Mouse (Mus musculus) ES-E14 (cell line): Measurements from ENCODE around the gene Tmem144. TPM values are rescaled to one million over a fixed set of nuclear protein-coding genes. Genes with fewer than 3 reads are reported as not detected.

ENCODE experiments used
- DNase-seq: peaks from one replicate; pipeline ENCODE4 v3.0.0-alpha.2; 2013; ENCODE audit warnings: low read depth, low spot score
- H3K27ac ChIP-seq: 2 replicates; pipeline ENCODE4 v1.5.1; 2012; ENCODE audit warnings: low read depth, mild to moderate bottlenecking, low read length, moderate library complexity, mixed read lengths; ENCODE audit not compliant: poor library complexity, insufficient read depth, severe bottlenecking
- H3K36me3 ChIP-seq: 2 replicates; pipeline ENCODE4 v1.6.1; 2012; ENCODE audit warnings: mild to moderate bottlenecking, low read length, moderate library complexity, mixed read lengths; ENCODE audit not compliant: control insufficient read depth, poor library complexity, insufficient read depth, severe bottlenecking
- H3K4me1 ChIP-seq, 2 experiments: fragments of 150-350 bp in 1 of 2; sonication (generic) in 1 of 2; 2 replicates each; pipeline ENCODE4 v1.6.1; 2012; ENCODE audit warnings: low read length in 2 of 2, mild to moderate bottlenecking in 1 of 2, mixed read lengths in 1 of 2; ENCODE audit not compliant: control insufficient read depth in 2 of 2, insufficient read depth in 2 of 2, poor library complexity in 1 of 2
- H3K4me3 ChIP-seq, 2 experiments: fragments of 150-350 bp in 1 of 2; sonication (generic) in 1 of 2; 2 replicates each; pipeline ENCODE4 v1.5.1; 2012; ENCODE audit warnings: low read length in 2 of 2, low read depth in 1 of 2, mild to moderate bottlenecking in 1 of 2, mixed read lengths in 1 of 2; ENCODE audit not compliant: insufficient read depth in 1 of 2, poor library complexity in 1 of 2, severe bottlenecking in 1 of 2
- H3K9ac ChIP-seq: 2 replicates; pipeline ENCODE4 v1.6.1; 2012; ENCODE audit warnings: low read depth, mild to moderate bottlenecking, low read length, mixed read lengths; ENCODE audit not compliant: poor library complexity, insufficient read depth, severe bottlenecking
- H3K9me3 ChIP-seq: fragments of 150-350 bp; sonication (generic); 2 replicates; pipeline ENCODE4 v1.6.1; 2012; ENCODE audit warnings: low read depth, mild to moderate bottlenecking, low read length; ENCODE audit not compliant: control insufficient read depth, insufficient read depth
- CHD2 ChIP-seq: IDR thresholded peaks from 2 replicates; pipeline ENCODE4 v1.6.1; 2014; ENCODE audit warnings: mild to moderate bottlenecking, low read depth, low read length, inconsistent platforms
- HCFC1 ChIP-seq: IDR thresholded peaks from 2 replicates; pipeline ENCODE4 v1.6.1; 2012; ENCODE audit warnings: low read length, inconsistent platforms, borderline replicate concordance; ENCODE audit not compliant: insufficient read depth
- MAFK ChIP-seq: IDR thresholded peaks from 2 replicates; pipeline ENCODE4 v1.6.1; 2014; ENCODE audit warnings: mild to moderate bottlenecking, low read depth, low read length, inconsistent platforms; ENCODE audit not compliant: insufficient read depth
- ZC3H11A ChIP-seq: IDR thresholded peaks from 2 replicates; pipeline ENCODE4 v1.6.1; 2012; ENCODE audit warnings: low read depth, mild to moderate bottlenecking, inconsistent platforms, low read length, borderline replicate concordance
- ZNF384 ChIP-seq: IDR thresholded peaks from 2 replicates; pipeline ENCODE4 v1.6.1; 2012; ENCODE audit warnings: low read depth, low read length, inconsistent platforms
- in situ Hi-C, 2 experiments: fragments of 600-800 bp; cut with MboI; formaldehyde crosslinking; loops; one replicate each; pipeline ENCODE4 v1.15.1; 2025; ENCODE audit warnings: low sequenced_read_pairs in 2 of 2, inconsistent platforms in 1 of 2; ENCODE audit not compliant: unreplicated experiment in 2 of 2
- total RNA-seq: library from RNA; depleted of rRNA; stranded (reverse); fragments of 300-350 nt; gene quantifications from 2 replicates; pipeline ENCODE4 v1.2.3, GENCODE M21; 2012

The Tmem144 gene
- total RNA-seq, 1 experiment = 5.4 TPM

DNA sequence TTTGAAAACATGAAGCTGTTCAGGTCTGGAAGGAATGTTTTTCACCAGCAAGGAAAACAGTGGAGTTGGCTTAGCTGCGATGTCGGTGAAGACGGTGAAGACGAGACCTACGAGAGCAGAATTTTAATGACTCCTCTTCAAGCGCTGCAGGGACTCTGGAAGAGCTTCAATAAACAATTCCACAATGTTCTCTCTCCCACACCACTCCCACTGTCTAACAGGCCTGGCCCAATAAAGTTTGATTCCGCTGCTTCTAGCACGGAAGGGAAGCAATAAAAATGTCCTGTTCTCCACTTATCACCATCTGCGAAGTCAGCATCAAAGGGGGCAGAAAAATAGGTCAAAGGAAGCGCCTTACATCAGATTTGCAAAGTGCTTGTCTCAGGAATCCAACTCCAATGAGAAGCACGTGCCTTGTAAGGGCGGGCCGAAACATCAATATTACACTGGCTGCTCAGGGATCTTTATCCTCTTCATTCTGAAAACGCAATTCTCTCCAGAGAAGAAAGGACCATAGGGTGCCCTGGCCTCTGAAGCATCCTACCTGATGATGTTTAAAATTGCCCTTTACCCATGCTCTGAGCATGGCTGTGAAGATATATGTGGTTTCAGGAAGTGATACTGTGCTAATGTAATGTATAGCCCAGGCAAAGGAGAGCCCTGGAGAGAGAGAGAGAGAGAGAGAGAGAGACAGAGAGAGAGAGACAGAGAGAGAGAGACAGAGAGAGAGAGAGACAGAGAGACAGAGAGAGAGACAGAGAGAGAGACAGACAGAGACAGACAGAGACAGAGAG lies 34.2 kb downstream of the Tmem144 start:
- H3K9ac ChIP-seq = no peak overlapping the region
- H3K27ac ChIP-seq = no peak overlapping the region
- DNase-seq = no peak
- no peak overlapping the region for H3K4me3 ChIP-seq
- in situ Hi-C loops = loop anchor here (25.0 kb wide), 1 partner anchor 856 kb away; no protein-coding TSS in a partner anchor
- H3K36me3 ChIP-seq = no peaks in the 10 kb centered on the region
- no peaks in the 10 kb centered on the region for H3K4me1 ChIP-seq
- no peaks in the 10 kb centered on the region for H3K9me3 ChIP-seq
- TF ChIP-seq CHD2 = no peak
- TF ChIP-seq ZNF384 = no peak
- no peak for TF ChIP-seq MAFK
- no peak for TF ChIP-seq HCFC1

DNA sequence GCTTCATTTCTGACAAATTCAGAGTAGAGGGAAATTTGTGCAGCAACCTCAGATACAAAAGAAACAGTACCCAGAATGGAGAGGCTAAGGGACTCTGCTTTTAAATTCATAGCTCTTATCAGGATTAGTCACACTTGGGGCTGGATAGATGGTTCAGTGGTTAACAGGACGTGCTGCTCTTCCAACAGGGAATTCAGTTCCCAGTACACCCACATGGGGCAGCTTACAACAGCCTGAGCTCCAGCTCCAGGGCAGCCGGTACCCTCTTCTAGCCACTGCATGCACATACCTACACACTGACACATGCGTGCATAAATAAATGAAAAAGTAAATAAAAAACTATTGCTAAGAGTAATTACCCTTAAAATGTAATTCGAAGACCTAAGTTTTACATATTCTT lies 36.3 kb downstream of the Tmem144 start:
- in situ Hi-C loops = loop anchor here (25.0 kb wide), 1 partner anchor 854 kb away; no protein-coding TSS in a partner anchor
- H3K9me3 ChIP-seq = no peaks in the 10 kb centered on the region
- DNase-seq = no peak
- TF ChIP-seq MAFK (no peak), CHD2 (no peak), ZC3H11A (no peak), HCFC1 (no peak), ZNF384 (no peak)
- no peaks in the 10 kb centered on the region for H3K4me1 ChIP-seq
- no peaks in the 10 kb centered on the region for H3K36me3 ChIP-seq
- no peak overlapping the region for H3K4me3 ChIP-seq
- no peak overlapping the region for H3K27ac ChIP-seq
- no peak overlapping the region for H3K9ac ChIP-seq

DNA sequence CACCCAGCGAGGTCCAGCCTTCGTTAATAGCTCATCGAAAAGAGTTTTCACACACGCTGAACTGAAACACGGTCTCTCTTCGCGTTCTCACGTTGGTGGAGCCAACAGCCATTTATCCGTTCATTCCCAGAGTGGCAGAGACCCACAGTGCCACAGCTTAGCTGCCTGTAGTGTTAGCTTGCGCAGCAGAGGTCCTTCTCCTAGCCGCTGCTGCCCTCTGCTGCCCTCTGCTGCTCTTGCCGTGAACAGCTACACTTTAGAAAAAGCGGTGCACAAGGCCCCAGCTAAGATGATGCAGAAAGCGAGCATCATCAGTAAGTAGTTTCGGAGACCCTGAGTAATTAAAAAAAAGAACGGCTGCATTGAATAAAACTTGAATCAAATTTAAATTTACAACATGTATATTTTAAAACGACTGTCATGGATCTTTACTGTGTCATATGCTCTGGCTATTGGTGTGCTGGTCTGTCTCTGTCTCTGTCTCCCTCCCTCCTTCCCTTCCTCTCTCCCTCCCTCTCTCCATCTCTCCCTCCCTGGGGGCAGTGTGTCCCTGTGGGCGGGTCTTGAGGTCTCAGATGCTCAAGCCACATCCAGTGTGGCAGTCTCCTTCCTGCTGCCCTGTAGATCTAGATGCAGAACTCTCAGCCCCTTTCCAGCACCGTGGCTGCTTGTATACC lies 38.6 kb downstream of the Tmem144 start:
- in situ Hi-C loops = loop anchor here (5.0 to 25.0 kb wide), 2 partner anchors 147 to 852 kb away; no protein-coding TSS in a partner anchor
- peak; percentile 46 for DNase-seq
- no peaks in the 10 kb centered on the region for H3K36me3 ChIP-seq
- no peak overlapping the region for H3K9ac ChIP-seq
- no peaks in the 10 kb centered on the region for H3K4me1 ChIP-seq
- no peaks in the 10 kb centered on the region for H3K9me3 ChIP-seq
- H3K4me3 ChIP-seq = no peak overlapping the region
- no peak overlapping the region for H3K27ac ChIP-seq
- TF ChIP-seq CHD2 = no peak
- TF ChIP-seq ZNF384 = no peak
- no peak; the same call in 1 of the 2 replicates for TF ChIP-seq ZC3H11A
- TF ChIP-seq HCFC1 = no peak
- no peak for TF ChIP-seq MAFK

DNA sequence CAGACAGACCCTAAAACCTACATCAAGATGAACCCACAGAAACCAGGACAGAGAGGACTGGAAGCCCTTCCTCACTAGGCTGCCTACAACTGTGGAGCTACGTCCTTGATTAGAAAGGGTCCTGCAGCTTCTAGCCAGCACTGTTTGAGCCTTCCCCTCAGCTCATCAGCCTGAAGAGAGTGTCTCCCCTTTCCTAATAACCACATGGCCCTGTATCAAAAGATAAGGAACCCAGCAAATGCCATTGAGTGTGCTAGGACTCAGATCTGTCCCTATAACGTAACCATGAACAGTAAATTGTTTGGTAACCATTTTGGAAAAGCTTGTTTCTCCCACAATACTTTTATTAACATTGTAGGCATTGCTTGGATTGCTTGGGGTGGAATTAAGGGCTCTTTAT lies 40.5 kb downstream of the Tmem144 start:
- no peak overlapping the region for H3K27ac ChIP-seq
- no peak overlapping the region for H3K9ac ChIP-seq
- no peak overlapping the region for H3K4me3 ChIP-seq
- no peaks in the 10 kb centered on the region for H3K36me3 ChIP-seq
- TF ChIP-seq HCFC1 (no peak), MAFK (no peak), ZNF384 (no peak), ZC3H11A (no peak), CHD2 (no peak)
- H3K4me1 ChIP-seq = no peaks in the 10 kb centered on the region
- H3K9me3 ChIP-seq = no peaks in the 10 kb centered on the region
- DNase-seq = no peak
- in situ Hi-C loops = loop anchor here (5.0 to 25.0 kb wide), 2 partner anchors 145 to 850 kb away; no protein-coding TSS in a partner anchor
